Mouse (Mus musculus): ENCODE data around the gene Cyp4f15. TPM values are rescaled to one million over a fixed set of nuclear protein-coding genes. Genes with fewer than 3 reads are reported as not detected.
"Not testable (repeated sequence)": the region's sequence is repeated elsewhere in the genome, so short reads cannot be mapped to it uniquely, and the experiment has no call there.

The Cyp4f15 gene
- not detected in 2 replicates for total RNA-seq (2014; fragmentation: Nextera tagmentation)
- not detected in 2 replicates for total RNA-seq (2017)

GRCm38 (mm10) chr17:32685048-32685750 lies at the start of gene Cyp4f15:
Cyp4f15 (plus strand) TSS chr17:32685627.
- no peak for ATAC-seq (replicated peaks; ENCODE audit: low FRiP score, low TSS enrichment, poor library complexity, severe bottlenecking)

DNA sequence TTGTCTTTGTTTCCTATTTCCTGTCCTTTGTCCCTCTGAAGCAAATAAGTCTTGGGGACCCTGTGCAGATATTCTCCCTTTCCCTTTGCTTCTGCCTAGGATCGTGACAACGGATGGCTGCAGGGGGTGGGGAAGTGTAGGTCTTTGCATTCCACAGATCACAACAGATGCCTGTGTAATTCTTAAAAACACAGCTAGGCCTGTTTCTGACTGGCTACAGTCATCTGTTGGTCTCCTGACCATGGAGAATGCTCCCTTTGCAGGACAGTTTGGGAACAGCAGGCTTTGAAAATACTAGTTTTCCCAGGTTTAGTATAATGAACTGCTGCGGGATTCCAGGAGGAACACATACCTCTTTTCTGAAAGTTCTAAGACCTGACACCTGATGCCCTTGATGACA lies 49.1 kb upstream of the Cyp4f15 start:
- ATAC-seq (replicated peaks; ENCODE audit: low FRiP score, low TSS enrichment, poor library complexity, severe bottlenecking), result no peak

DNA sequence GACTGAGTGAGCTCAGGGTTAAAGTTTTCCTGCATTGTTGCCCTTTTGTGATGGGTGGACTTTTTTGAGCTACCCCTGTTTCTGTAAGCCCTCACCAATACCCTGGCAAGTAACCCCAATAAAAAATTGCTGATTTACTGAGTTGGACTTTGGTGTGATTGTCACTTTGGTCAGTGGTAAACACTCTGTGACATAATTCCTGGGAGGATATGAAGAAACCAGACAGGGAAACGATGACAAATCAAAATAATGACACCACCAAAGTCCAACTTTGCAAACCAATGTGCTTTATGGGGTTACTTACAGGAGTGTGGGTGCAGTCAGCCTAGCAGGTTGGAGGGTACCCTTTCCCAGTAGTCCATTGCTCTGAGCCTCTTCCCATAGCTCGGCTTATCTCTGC lies 48.3 kb upstream of the Cyp4f15 start:
- no peak for ATAC-seq (replicated peaks; ENCODE audit: low FRiP score, low TSS enrichment, poor library complexity, severe bottlenecking)

GRCm38 (mm10) chr17:32646631-32647030 lies 38.8 kb upstream of the Cyp4f15 start:
- no peak for ATAC-seq (replicated peaks; ENCODE audit: low FRiP score, low TSS enrichment, poor library complexity, severe bottlenecking)

DNA sequence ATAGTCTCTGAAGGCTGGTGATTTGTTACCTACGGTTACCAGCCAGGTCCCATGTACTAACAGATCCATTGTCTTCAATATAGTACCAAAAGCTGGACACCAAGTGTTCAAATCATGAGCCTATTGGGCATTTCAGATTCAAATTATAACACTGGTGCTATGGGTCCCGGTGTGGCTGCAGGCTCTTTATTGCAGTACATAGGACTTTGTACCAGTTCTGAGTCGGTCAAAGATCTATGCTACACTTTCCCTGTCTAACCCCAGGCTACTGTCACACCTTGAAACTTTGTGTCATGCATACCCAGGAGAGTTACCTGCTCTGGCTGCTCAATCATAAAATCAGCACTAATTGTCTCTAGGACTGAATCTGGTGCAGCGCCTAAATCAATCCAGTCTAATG lies 31.6 kb upstream of the Cyp4f15 start:
- no peak for ATAC-seq (replicated peaks; ENCODE audit: low FRiP score, low TSS enrichment, poor library complexity, severe bottlenecking)

GRCm38 (mm10) chr17:32657041-32657440 lies 28.4 kb upstream of the Cyp4f15 start:
- no peak for ATAC-seq (replicated peaks; ENCODE audit: low FRiP score, low TSS enrichment, poor library complexity, severe bottlenecking)

GRCm38 (mm10) chr17:32658246-32658645 lies 27.2 kb upstream of the Cyp4f15 start:
- no peak for ATAC-seq (replicated peaks; ENCODE audit: low FRiP score, low TSS enrichment, poor library complexity, severe bottlenecking)

DNA sequence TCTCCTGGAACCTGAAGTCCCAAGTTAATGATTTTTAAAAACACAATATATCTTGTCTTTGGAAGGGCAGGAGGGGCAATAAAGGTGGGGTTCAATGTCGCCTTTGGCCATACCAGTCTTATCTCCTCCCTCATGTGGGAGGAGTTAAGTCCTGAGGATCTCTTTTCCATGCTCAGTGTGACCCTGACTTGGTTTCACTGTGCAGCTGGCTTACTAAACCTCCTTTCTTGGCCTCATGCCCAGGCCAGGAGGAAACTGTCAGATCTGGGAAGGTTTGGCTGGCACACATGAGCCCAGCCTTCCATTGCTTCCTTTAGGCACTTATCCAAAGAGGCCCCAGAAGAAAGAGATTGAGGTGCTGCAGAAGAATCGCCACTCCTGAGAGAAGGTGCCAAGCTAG lies 26.7 kb upstream of the Cyp4f15 start, which contains the start of gene Cyp4f40:
Gene Cyp4f40 (plus strand): TSS at position 189 of the 400 bp plus-strand sequence.
- ATAC-seq (replicated peaks; ENCODE audit: low FRiP score, low TSS enrichment, poor library complexity, severe bottlenecking), result no peak

- no peak for ATAC-seq (replicated peaks; ENCODE audit: low FRiP score, low TSS enrichment, poor library complexity, severe bottlenecking)
These were observed 11.5 kb upstream of the Cyp4f15 start for GRCm38 (mm10) chr17:32673976-32674375.

- no peak for ATAC-seq (replicated peaks; ENCODE audit: low FRiP score, low TSS enrichment, poor library complexity, severe bottlenecking)
These were observed 9.3 kb upstream of the Cyp4f15 start for GRCm38 (mm10) chr17:32676040-32676635.

- ATAC-seq (replicated peaks; ENCODE audit: low FRiP score, low TSS enrichment, poor library complexity, severe bottlenecking), result no peak
These were observed 5.0 kb upstream of the Cyp4f15 start for GRCm38 (mm10) chr17:32680404-32680803.

GRCm38 (mm10) chr17:32686722-32687121 lies 1.3 kb downstream of the Cyp4f15 start:
- ATAC-seq (replicated peaks; ENCODE audit: low FRiP score, low TSS enrichment, poor library complexity, severe bottlenecking), result no peak

- no peak for ATAC-seq (replicated peaks; ENCODE audit: low FRiP score, low TSS enrichment, poor library complexity, severe bottlenecking)
These were observed 5.5 kb downstream of the Cyp4f15 start for GRCm38 (mm10) chr17:32690959-32691358.

GRCm38 (mm10) chr17:32702826-32703225 lies 17.4 kb downstream of the Cyp4f15 start:
- ATAC-seq (replicated peaks; ENCODE audit: low FRiP score, low TSS enrichment, poor library complexity, severe bottlenecking), result no peak

DNA sequence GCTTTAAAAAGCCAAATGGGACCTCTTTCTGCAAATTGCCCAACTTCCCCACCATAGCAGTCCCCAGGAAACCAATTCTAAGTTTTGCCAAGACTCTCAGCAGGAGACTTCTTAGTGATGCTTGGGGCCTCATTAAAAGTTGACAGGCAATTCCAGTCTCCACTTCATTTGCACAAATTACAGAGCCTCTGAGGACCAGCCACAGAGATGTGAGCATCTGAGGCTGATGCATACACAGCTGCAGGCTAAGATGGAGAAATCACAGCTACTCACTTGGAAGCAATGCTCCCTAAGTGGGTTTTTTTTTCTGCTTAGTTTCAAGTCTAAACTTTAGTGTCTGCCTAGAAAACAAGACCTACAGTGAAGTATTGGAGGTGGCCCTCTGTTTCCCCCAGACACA lies 25.1 kb downstream of the Cyp4f15 start:
- ATAC-seq (replicated peaks; ENCODE audit: low FRiP score, low TSS enrichment, poor library complexity, severe bottlenecking), result not testable (repeated sequence)

- ATAC-seq (replicated peaks; ENCODE audit: low FRiP score, low TSS enrichment, poor library complexity, severe bottlenecking), result not testable (repeated sequence)
These were observed 36.7 kb downstream of the Cyp4f15 start for GRCm38 (mm10) chr17:32722151-32722550.

DNA sequence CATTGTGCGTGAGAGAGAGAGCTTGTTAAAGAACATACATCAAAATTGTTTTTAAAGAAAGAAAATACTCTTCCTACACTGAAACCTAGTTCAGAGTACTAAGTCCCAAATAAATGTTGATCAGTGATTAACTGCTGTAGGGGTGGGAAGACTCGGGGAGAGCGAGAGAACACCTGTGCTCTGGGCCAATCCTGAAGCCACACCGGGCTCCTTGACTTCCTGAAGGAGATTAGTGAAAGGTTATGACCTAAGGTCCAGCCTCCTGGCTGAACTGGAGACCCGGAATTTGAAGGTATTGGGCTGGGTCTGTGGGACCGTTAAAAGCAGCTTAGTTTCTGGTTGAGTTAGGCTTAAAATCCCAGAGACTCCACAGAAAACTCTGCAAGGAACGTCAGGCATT lies 37.3 kb downstream of the Cyp4f15 start:
- ATAC-seq (replicated peaks; ENCODE audit: low FRiP score, low TSS enrichment, poor library complexity, severe bottlenecking), result no peak

DNA sequence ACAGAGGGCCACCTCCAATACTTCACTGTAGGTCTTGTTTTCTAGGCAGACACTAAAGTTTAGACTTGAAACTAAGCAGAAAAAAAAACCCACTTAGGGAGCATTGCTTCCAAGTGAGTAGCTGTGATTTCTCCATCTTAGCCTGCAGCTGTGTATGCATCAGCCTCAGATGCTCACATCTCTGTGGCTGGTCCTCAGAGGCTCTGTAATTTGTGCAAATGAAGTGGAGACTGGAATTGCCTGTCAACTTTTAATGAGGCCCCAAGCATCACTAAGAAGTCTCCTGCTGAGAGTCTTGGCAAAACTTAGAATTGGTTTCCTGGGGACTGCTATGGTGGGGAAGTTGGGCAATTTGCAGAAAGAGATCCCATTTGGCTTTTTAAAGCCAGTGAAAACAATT lies 40.9 kb downstream of the Cyp4f15 start:
- ATAC-seq (replicated peaks; ENCODE audit: low FRiP score, low TSS enrichment, poor library complexity, severe bottlenecking), result not testable (repeated sequence)

GRCm38 (mm10) chr17:32729029-32729428 lies 43.6 kb downstream of the Cyp4f15 start:
- no peak for ATAC-seq (replicated peaks; ENCODE audit: low FRiP score, low TSS enrichment, poor library complexity, severe bottlenecking)

DNA sequence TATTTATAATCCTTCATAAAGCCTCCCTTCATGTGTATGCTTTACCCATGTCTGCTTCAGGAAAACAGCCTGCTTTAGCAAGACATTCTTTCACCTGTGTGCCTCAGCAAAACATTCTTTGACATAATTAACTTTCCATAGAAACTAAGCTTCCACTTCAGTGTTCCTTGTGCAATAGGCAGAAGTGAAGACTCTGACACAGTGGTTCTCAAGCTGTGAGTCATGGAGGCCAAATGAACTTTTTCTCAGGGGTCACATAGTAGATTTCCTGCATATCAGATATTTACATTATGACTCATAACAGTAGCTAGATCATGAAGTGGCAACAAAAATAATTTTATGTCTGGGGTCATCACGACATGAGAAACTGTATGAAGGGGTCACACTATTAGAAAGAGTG lies 53.0 kb downstream of the Cyp4f15 start:
- no peak for ATAC-seq (replicated peaks; ENCODE audit: low FRiP score, low TSS enrichment, poor library complexity, severe bottlenecking)

DNA sequence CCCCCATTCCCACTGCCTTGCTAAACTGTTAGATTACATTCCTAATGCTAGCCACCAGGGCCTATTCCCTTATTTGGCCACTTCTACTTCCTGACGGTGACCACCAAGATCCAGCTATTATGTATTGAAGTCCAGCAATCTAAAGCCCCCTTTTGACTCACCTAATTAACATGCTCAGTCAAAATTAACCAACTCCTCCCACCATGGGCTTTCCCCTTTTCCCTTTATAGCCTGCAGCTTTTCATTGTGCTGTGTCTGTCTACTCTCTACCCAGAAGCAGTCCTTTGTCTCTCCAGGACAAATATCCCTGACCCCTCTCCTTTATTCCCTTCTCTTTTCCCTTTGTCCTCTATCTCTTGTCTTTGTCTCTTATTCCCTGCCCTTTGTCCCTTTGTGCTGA lies 55.6 kb downstream of the Cyp4f15 start:
- no peak for ATAC-seq (replicated peaks; ENCODE audit: low FRiP score, low TSS enrichment, poor library complexity, severe bottlenecking)
